Mouse (Mus musculus): ENCODE measurements at regions not wholly inside any gene's neighbourhood (a gene's known extent, or its start where the extent isn't known, plus 50 kb on each side); places are given as distances from the start of the nearest gene placed in this dataset.

DNA sequence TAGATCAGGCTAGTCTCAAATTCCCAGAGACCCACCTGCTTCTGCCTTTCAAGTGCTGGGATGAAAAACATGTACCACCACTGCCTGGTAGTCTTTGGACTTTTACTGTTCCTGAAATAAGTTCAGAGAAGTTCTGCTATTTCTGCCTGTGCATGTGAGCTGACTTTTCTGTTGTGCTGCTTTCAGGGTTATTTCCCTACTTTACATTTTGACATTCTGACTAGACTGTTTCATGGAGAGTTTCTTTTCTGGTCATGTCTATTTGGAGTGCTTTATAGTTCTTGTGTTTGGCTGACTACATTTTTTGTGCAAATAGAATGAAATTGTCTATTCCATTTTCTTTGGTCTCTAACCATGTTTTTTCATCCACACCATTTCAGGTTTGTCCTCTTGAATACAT is 109.5 kb upstream of the Tbc1d2b start:
- Histone ChIP-seq H3K4me1 (ENCODE audit: control insufficient read depth, insufficient read depth, low read length) (peaks cover 2% of the 10 kb centered on the region; the same call in 1 of the 2 replicates), H3K4me3 (ENCODE audit: insufficient read depth, low read length) (no peak overlapping the region), H3K27ac (ENCODE audit: insufficient read depth, low read depth, low read length) (no peak overlapping the region)
- no peak for TF ChIP-seq CTCF (IDR thresholded peaks at IDR 0.05; ENCODE audit: low read depth, low read length)
- no peak for TF ChIP-seq POLR2A (IDR thresholded peaks at IDR 0.05; ENCODE audit: borderline replicate concordance, low read depth, low read length)

DNA sequence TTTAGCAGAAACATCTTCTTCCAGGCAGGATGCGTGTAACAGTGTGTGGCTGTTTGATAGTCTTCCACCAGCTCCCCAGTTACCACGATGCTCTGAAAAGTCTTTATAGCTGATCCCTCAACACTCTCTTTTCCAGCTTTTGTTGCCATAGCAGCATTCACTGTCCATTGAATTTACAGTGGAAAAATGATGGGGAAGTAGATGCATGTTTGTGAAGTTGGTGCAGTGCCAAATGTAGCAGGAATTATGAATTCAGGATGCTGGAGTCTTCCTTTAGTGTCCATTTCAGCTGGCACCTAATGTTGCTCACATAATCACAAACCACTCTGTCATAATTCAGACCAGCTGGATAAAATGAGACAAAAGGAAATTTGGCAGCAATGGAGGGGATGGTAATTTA is 99.0 kb upstream of the Tbc1d2b start:
- Histone ChIP-seq H3K4me1 (ENCODE audit: control insufficient read depth, insufficient read depth, low read length) (0 out of 2 replicates have a peak, but pooled peaks cover 2% of the 10 kb centered on the region), H3K4me3 (ENCODE audit: insufficient read depth, low read length) (no peak overlapping the region), H3K27ac (ENCODE audit: insufficient read depth, low read depth, low read length) (no peak overlapping the region)
- no peak for TF ChIP-seq POLR2A (IDR thresholded peaks at IDR 0.05; ENCODE audit: borderline replicate concordance, low read depth, low read length)
- TF ChIP-seq CTCF (IDR thresholded peaks at IDR 0.05; ENCODE audit: low read depth, low read length): no peak

GRCm38 (mm10) chr9:90367745-90368144 is 97.1 kb upstream of the Tbc1d2b start:
- TF ChIP-seq POLR2A (IDR thresholded peaks at IDR 0.05; ENCODE audit: borderline replicate concordance, low read depth, low read length) (no peak), CTCF (IDR thresholded peaks at IDR 0.05; ENCODE audit: low read depth, low read length) (no peak)

DNA sequence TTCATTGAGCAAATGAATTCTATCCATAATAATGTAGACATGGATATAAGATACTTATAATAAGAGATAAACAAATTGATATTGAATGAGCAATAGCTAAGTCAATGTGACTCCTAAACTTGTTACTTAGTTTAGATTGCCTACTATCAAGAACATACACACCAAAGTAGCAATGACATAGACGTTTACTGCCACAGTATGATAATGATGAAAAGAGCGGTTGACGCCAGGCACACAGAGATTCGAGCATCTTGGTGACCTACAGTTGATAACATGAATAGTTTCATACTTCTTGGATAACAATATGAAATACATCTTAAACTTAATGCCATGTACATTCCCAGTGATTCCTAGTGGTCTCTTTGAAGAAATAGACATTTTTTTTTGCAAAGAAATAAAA is 55.9 kb upstream of the Tbc1d2b start:
- H3K4me1 ChIP-seq (ENCODE audit: control insufficient read depth, insufficient read depth, low read length): no peaks in the 10 kb centered on the region
- H3K4me3 ChIP-seq (ENCODE audit: insufficient read depth, low read length): no peak overlapping the region
- no peak for TF ChIP-seq CTCF (IDR thresholded peaks at IDR 0.05; ENCODE audit: low read depth, low read length)
- TF ChIP-seq POLR2A (IDR thresholded peaks at IDR 0.05; ENCODE audit: borderline replicate concordance, low read depth, low read length): no peak
- no peak overlapping the region for H3K27ac ChIP-seq (ENCODE audit: insufficient read depth, low read depth, low read length)

More at GRCm38 (mm10) chr9:90367745-90368144, 97.1 kb upstream of the Tbc1d2b start:
- Histone ChIP-seq H3K4me1 (ENCODE audit: control insufficient read depth, insufficient read depth, low read length) (0 out of 2 replicates have a peak, but pooled peaks cover 2% of the 10 kb centered on the region), H3K27ac (ENCODE audit: insufficient read depth, low read depth, low read length) (no peak overlapping the region), H3K4me3 (ENCODE audit: insufficient read depth, low read length) (no peak overlapping the region)

Data from bone marrow macrophage, adult 2 months (primary cell).